Mouse (Mus musculus): ENCODE data around the gene Cdc42ep4. TPM values are rescaled to one million over a fixed set of nuclear protein-coding genes. Genes with fewer than 3 reads are reported as not detected.

Cdc42ep4 gene
- polyA plus RNA-seq, 1 experiment from 2014 or later: 30.2 TPM

DNA sequence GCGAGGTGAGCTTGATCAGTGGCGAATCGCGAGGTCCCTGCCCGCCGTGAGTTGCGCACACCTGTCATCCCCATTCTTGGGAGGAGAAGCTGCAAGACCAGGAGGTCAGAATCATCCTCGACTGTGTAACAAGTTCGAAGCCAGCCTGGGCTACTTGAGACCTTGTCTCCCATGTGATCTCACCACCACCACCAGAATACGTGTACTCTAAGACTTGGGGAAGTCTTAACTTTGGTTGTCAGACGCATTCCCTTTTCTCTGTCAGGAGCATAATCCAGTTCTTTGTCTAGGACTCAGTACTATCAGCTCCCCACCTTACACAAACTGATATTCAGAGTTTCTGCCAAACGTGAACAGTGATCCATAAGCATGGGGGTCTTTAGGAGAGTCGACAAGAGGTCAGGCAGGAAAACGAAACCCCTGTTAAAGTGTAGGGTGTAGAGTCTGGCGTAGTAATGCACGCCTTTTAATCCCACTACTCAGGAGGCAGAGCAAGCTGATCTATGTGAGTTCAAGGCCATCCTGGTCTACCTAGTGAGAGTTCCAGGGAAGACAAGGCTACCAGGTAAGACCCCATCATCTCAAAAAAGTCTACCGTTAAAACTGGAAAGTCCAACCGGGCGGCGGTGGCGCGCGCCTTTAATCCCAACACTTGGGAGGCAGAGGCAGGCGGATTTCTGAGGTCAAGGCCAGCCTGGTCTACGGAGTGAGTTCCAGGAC, 66.8 kb downstream of the Cdc42ep4 start:
- Histone ChIP-seq H3K27me3 (replicated peaks; ENCODE audit: control insufficient read depth, insufficient read depth, low read length) (no peaks in the 10 kb centered on the region), H3K36me3 (ENCODE audit: control insufficient read depth, insufficient read depth) (peaks cover 16% of the 10 kb centered on the region), H3K27ac (ENCODE audit: low read depth, low read length) (peak overlapping the region; percentile 96; the same call in 1 of the 2 replicates), H3K4me3 (ENCODE audit: low read depth, low read length) (peak overlapping the region; percentile 84), H3K9me3 (ENCODE audit: control insufficient read depth) (no peaks in the 10 kb centered on the region), H3K4me1 (replicated peaks; ENCODE audit: control insufficient read depth, insufficient read depth, low read length) (peaks cover 11% of the 10 kb centered on the region), H3K4me2 (replicated peaks; ENCODE audit: low read depth) (peak overlapping the region; percentile 87), H3K9ac (ENCODE audit: low read depth, low read length) (peak overlapping the region; percentile 86)
- 38% methylated on average over 25 of the region's 25 CpGs for WGBS
- TF ChIP-seq CTCF (IDR thresholded peaks at IDR 0.05; ENCODE audit: low read depth): no peak
- ATAC-seq: no peak

GRCm38 (mm10) chr11:113683957-113684706, 67.5 kb downstream of the Cdc42ep4 start, which contains the start of the genes Fam104a and D11Wsu47e:
TSS of gene Fam104a (minus strand) at chr11:113684155.
TSS of gene D11Wsu47e (plus strand) at chr11:113684412.
- Histone ChIP-seq H3K9me3 (ENCODE audit: control insufficient read depth) (no peaks in the 10 kb centered on the region), H3K27me3 (replicated peaks; ENCODE audit: control insufficient read depth, insufficient read depth, low read length) (no peaks in the 10 kb centered on the region), H3K4me3 (ENCODE audit: low read depth, low read length) (peak within 1 kb of the TSS; percentile 84), H3K27ac (ENCODE audit: low read depth, low read length) (peak within 1 kb of the TSS; percentile 96), H3K4me2 (replicated peaks; ENCODE audit: low read depth) (peak within 1 kb of the TSS; percentile 87), H3K36me3 (ENCODE audit: control insufficient read depth, insufficient read depth) (peaks cover 16% of the 10 kb centered on the region), H3K9ac (ENCODE audit: low read depth, low read length) (peak within 1 kb of the TSS; percentile 86), H3K4me1 (replicated peaks; ENCODE audit: control insufficient read depth, insufficient read depth, low read length) (peaks cover 11% of the 10 kb centered on the region)
- under 1% methylated on average over 73 of the region's 73 CpGs for WGBS
- peak; percentile 93 for ATAC-seq
- 0 out of 2 replicates have a peak, but pooled peaks have one; percentile 9 for TF ChIP-seq CTCF (IDR thresholded peaks at IDR 0.05; ENCODE audit: low read depth)

GRCm38 (mm10) chr11:113683627-113683956, 68.1 kb downstream of the Cdc42ep4 start:
- Histone ChIP-seq H3K36me3 (ENCODE audit: control insufficient read depth, insufficient read depth) (peaks cover 10% of the 10 kb centered on the region), H3K4me2 (replicated peaks; ENCODE audit: low read depth) (peak overlapping the region; percentile 87), H3K4me1 (replicated peaks; ENCODE audit: control insufficient read depth, insufficient read depth, low read length) (peaks cover 11% of the 10 kb centered on the region), H3K4me3 (ENCODE audit: low read depth, low read length) (peak overlapping the region; percentile 84), H3K9ac (ENCODE audit: low read depth, low read length) (peak overlapping the region; percentile 86), H3K27me3 (replicated peaks; ENCODE audit: control insufficient read depth, insufficient read depth, low read length) (no peaks in the 10 kb centered on the region), H3K27ac (ENCODE audit: low read depth, low read length) (peak overlapping the region; percentile 96), H3K9me3 (ENCODE audit: control insufficient read depth) (no peaks in the 10 kb centered on the region)
- peak; percentile 34; the same call in 1 of the 2 replicates for ATAC-seq
- no peak for TF ChIP-seq CTCF (IDR thresholded peaks at IDR 0.05; ENCODE audit: low read depth)
- WGBS: 0% methylated on average over 17 of the region's 38 CpGs

DNA sequence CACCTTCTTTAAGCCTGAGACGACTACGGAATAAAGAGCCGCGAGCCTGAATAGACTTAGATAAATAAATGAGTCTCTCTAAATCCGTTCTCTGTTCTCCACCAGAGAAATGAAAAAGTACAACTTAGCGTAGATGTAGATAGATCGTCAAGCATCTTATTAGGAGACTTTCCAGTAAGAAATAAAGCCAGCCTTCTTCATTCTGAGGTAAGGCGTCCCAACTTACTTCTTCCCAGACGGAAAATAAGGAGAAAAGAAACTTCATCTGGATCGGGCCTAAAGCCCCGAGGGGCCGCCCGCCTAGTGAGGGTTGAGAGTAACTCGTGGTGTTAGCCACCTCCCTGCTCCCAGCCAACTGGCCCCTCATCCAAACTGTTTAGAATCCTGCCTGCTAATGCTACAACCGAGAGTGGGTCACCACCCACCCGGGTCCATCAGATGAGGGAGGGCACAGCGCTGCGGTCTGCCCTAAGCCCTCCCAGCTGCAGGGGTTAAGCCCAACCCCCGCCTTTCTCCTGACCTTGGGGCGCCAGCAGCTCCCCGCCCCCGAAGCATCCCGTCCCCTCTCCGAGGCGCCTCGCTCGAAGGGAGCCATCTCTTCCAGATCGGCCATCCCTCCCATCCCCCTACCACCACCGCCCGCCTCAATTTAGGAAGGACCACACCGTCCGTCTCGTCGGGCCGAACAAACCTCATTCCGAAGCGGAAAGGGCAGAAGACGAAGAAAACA, 68.6 kb downstream of the Cdc42ep4 start:
- H3K9me3 ChIP-seq (ENCODE audit: control insufficient read depth): no peaks in the 10 kb centered on the region
- H3K36me3 ChIP-seq (ENCODE audit: control insufficient read depth, insufficient read depth): peaks cover 5% of the 10 kb centered on the region
- no peaks in the 10 kb centered on the region for H3K27me3 ChIP-seq (replicated peaks; ENCODE audit: control insufficient read depth, insufficient read depth, low read length)
- peak; percentile 6 for ATAC-seq
- TF ChIP-seq CTCF (IDR thresholded peaks at IDR 0.05; ENCODE audit: low read depth): no peak
- peak overlapping the region; percentile 96 for H3K27ac ChIP-seq (ENCODE audit: low read depth, low read length)
- H3K9ac ChIP-seq (ENCODE audit: low read depth, low read length): peak overlapping the region; percentile 86
- H3K4me2 ChIP-seq (replicated peaks; ENCODE audit: low read depth): peak overlapping the region; percentile 87
- peak overlapping the region; percentile 84 for H3K4me3 ChIP-seq (ENCODE audit: low read depth, low read length)
- peaks cover 11% of the 10 kb centered on the region for H3K4me1 ChIP-seq (replicated peaks; ENCODE audit: control insufficient read depth, insufficient read depth, low read length)
- 2% methylated on average over 38 of the region's 38 CpGs for WGBS

DNA sequence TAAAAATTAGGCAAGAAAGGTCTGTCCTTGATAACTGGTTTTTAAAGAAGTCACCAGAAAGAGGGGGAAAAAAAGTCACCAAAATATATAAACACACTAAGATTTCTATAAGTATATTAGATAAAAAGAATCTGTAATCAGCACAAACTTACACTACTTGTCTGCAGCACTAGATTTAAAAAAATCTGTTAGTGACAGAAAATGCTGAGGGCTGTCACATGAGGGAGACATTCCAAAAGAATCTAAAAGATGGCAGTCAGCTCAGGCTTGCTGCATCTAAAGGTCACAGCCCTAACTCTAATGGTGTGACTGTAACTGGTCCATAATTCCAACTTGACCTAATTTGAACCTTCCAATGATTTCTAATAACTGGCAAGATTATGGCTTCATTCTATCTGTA, 69.7 kb downstream of the Cdc42ep4 start:
- Histone ChIP-seq H3K9me3 (ENCODE audit: control insufficient read depth) (no peaks in the 10 kb centered on the region), H3K9ac (ENCODE audit: low read depth, low read length) (no peak overlapping the region), H3K36me3 (ENCODE audit: control insufficient read depth, insufficient read depth) (0 out of 2 replicates have a peak, but pooled peaks cover 2% of the 10 kb centered on the region), H3K4me2 (replicated peaks; ENCODE audit: low read depth) (peak overlapping the region; percentile 87), H3K27ac (ENCODE audit: low read depth, low read length) (no peak overlapping the region), H3K4me1 (replicated peaks; ENCODE audit: control insufficient read depth, insufficient read depth, low read length) (peaks cover 11% of the 10 kb centered on the region), H3K27me3 (replicated peaks; ENCODE audit: control insufficient read depth, insufficient read depth, low read length) (no peaks in the 10 kb centered on the region), H3K4me3 (ENCODE audit: low read depth, low read length) (0 out of 2 replicates have a peak overlapping the region, but pooled peaks have one; percentile 84)
- no peak for TF ChIP-seq CTCF (IDR thresholded peaks at IDR 0.05; ENCODE audit: low read depth)
- ATAC-seq: no peak

DNA sequence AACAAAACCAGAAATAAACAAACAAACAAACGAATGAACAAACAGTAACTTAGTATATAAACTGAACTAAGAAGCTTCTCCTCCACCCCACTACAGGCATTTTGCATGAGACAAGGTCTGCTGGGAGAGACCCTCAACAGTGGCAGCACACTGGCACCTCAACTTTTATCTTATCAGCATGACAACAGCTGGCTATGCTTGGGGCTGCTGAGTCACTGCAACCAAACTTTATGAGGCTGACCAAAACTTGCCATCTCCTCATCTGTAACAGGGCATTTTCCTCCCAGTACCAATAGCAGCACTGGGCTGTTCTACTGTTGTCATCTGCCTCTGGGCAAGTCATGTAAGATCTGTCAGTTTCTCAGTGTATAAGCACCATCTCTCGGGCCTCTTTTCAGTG, 70.7 kb downstream of the Cdc42ep4 start:
- no peak overlapping the region for H3K9ac ChIP-seq (ENCODE audit: low read depth, low read length)
- H3K27ac ChIP-seq (ENCODE audit: low read depth, low read length): no peak overlapping the region
- no peak overlapping the region for H3K4me2 ChIP-seq (replicated peaks; ENCODE audit: low read depth)
- ATAC-seq: no peak
- peaks cover 11% of the 10 kb centered on the region for H3K4me1 ChIP-seq (replicated peaks; ENCODE audit: control insufficient read depth, insufficient read depth, low read length)
- no peaks in the 10 kb centered on the region for H3K9me3 ChIP-seq (ENCODE audit: control insufficient read depth)
- no peaks in the 10 kb centered on the region for H3K27me3 ChIP-seq (replicated peaks; ENCODE audit: control insufficient read depth, insufficient read depth, low read length)
- WGBS: 80% methylated on average over 2 of the region's 2 CpGs
- H3K4me3 ChIP-seq (ENCODE audit: low read depth, low read length): no peak overlapping the region
- peaks cover 9% of the 10 kb centered on the region; the same call in 1 of the 2 replicates for H3K36me3 ChIP-seq (ENCODE audit: control insufficient read depth, insufficient read depth)
- no peak for TF ChIP-seq CTCF (IDR thresholded peaks at IDR 0.05; ENCODE audit: low read depth)

Data from intestine, postnatal 0 days (tissue).